Mouse (Mus musculus) v-Abl transformed pro-B cells (cell line): ENCODE data around the gene Amigo2.
"Not testable (repeated sequence)": the region's sequence is repeated elsewhere in the genome, so short reads cannot be mapped to it uniquely, and the experiment has no call there.

Source experiments
- in situ Hi-C, 2 experiments: fragments of 400-800 bp; cut with MboI; formaldehyde crosslinking; loops; one replicate each; pipeline ENCODE4 v1.15.1; 2025; ENCODE audit not compliant: unreplicated experiment in 2 of 2

The Amigo2 gene

GRCm38 (mm10) chr15:97235183-97235582 lies 11.9 kb downstream of the Amigo2 start:
- in situ Hi-C loops = loop anchor here in 1 of 2 experiments (5.0 kb wide), 3 partner anchors 92 to 347 kb away; no protein-coding TSS in a partner anchor

GRCm38 (mm10) chr15:97234076-97234475 lies 13.0 kb downstream of the Amigo2 start:
- in situ Hi-C loops = no loop called here

- in situ Hi-C loops = no loop called here
Observed at GRCm38 (mm10) chr15:97229494-97230077, 17.5 kb downstream of the Amigo2 start.

DNA sequence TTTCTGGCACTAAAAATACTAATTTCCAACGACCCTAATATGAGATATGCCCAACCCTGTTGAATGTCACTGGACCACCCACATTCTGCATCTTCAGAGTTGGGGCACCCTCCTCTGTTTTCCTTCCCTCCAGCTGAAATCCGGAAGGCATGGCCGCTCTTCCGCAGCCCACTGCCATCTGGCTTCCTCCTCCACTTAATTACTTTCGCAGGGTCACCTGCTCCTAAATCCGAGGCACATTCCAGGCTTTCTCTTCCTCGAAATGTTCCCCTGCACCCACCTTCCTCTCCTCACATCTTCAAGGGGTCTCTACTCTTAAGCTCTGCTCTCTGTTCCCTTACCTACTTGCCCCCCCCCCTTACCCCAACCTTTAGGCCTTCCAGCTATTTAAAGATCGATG lies 23.1 kb downstream of the Amigo2 start:
- in situ Hi-C loops = no loop called here

DNA sequence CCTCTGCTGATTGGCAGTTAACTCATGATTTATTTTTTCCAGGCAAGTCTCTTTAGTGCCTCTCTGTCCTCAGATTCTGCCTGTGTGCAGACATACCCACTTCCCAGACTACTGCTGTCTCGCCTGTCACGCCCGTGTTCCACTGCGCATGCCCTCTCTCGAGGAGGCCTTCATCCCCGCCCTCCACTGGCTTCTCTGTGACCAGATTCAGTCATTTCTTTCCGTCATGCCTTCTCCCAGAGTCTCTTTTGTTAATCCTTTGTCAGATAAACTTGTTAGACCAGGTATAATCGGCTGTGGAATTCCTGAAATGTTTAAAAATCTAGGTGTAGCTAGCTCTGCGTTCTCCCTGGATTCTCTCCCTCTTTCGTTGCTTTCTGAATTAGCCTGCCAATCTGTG lies 23.7 kb downstream of the Amigo2 start:
- in situ Hi-C loops = no loop called here

DNA sequence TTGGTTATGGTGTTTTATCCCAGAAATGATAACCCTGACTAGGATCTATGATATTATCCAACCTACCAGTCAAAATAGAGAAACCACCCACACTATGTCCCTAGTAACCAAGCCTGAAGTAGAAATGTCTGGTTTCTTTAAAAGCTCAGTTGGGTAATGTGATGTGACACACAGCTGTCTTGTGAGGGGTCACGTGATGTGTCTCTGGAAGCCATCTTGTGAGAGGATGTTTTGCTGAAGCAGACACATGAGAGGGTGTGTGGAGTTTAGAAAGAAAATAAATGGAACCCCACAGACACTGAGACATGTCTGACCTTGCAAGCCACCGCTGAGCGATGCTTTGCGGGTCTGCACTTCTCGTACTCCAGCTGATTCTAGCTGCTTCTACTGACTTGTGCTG lies 30.2 kb downstream of the Amigo2 start:
- in situ Hi-C loops = no loop called here

- in situ Hi-C loops = no loop called here
Observed at GRCm38 (mm10) chr15:97212501-97213477, 34.3 kb downstream of the Amigo2 start.

GRCm38 (mm10) chr15:97209754-97210153 lies 37.3 kb downstream of the Amigo2 start:
- in situ Hi-C loops = not testable (repeated sequence)

GRCm38 (mm10) chr15:97206506-97206905 lies 40.6 kb downstream of the Amigo2 start:
- in situ Hi-C loops = no loop called here

GRCm38 (mm10) chr15:97205776-97206175 lies 41.3 kb downstream of the Amigo2 start:
- in situ Hi-C loops = no loop called here

DNA sequence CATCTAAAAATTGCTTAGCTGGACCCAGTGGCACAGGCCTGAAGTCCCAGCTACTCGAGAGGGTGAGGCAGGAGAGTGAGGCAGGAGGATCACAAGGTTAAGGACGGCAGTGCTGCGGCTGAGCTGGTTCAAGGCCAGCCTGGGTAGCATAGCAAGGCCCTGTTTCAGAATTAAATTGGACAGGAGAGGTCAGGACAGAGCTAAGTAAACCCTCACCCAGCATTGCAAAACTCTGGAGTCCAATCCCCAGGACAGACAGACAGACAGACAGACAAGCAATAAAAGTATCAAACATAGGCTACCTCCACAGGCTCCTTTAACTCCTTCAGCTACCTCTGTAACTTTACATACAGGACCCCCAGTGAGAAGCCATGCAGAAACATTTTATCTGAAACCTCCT lies 42.2 kb downstream of the Amigo2 start:
- in situ Hi-C loops = no loop called here

- in situ Hi-C loops = loop anchor here (5.0 to 25.0 kb wide), 8 partner anchors 466 to 1434 kb away; partner anchors contain the start of gene Tmem106c (in 1 of the 2)
Observed at GRCm38 (mm10) chr15:97196644-97197043, 50.4 kb downstream of the Amigo2 start.

DNA sequence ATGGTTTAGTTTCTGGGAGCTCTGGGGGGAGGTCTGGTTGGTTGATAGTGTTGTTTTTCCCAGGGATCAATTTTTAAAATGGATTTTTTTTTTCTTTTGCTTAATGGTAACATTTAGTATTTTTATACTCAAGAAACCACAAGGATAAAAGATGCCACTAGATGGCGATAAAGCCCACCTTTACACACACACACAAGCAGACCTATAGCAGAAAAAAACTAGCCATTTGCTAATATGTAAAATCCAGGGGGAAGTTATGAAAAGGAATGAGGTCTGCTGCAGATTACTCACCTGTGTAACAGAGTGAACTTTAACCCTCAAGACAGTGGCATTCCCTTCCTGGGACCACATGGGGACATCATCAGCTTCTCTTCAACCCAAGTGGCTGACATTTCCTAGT lies 51.5 kb downstream of the Amigo2 start:
- in situ Hi-C loops = loop anchor here (5.0 to 25.0 kb wide), 8 partner anchors 467 to 1433 kb away; partner anchors contain the start of gene Tmem106c (in 1 of the 2)
